Mouse (Mus musculus) lung, embryonic 16.5 days (tissue): ENCODE results near the gene Angptl4. TPM values are rescaled to one million over a fixed set of nuclear protein-coding genes. Genes with fewer than 3 reads are reported as not detected.
A peak's percentile ranks its signal among the peaks of the same experiment; 100 is the strongest.

ENCODE experiments used
- ATAC-seq: fragments of 200-750 bp; cut with Nextera tagmentation; 2 replicates; pipeline ENCODE4 v1.8.0; 2017; ENCODE audit warnings: low read depth, mild to moderate bottlenecking, moderate library complexity
- H3K27ac ChIP-seq: fragments of 300-500 bp; sonication (generic); 2 replicates; pipeline ENCODE4 v1.5.1; 2014; ENCODE audit warnings: mild to moderate bottlenecking, control low read depth, low read length
- H3K27me3 ChIP-seq: fragments of 300-500 bp; sonication (generic); 2 replicates; pipeline ENCODE4 v1.6.1; 2014; ENCODE audit warnings: low read depth, low read length, mixed read lengths; ENCODE audit not compliant: control insufficient read depth, insufficient read depth
- H3K36me3 ChIP-seq: fragments of 300-500 bp; sonication (generic); 2 replicates; pipeline ENCODE4 v1.6.1; 2014; ENCODE audit warnings: low read length; ENCODE audit not compliant: control insufficient read depth, insufficient read depth
- H3K4me1 ChIP-seq: fragments of 300-500 bp; sonication (generic); replicated peaks from 2 replicates; pipeline ENCODE4 v1.6.1; 2014; ENCODE audit warnings: low read length, mixed read lengths; ENCODE audit not compliant: control insufficient read depth, insufficient read depth
- H3K4me2 ChIP-seq: fragments of 300-500 bp; sonication (generic); 2 replicates; pipeline ENCODE4 v1.6.1; 2014; ENCODE audit warnings: low read depth, low read length, control low read depth
- H3K4me3 ChIP-seq: fragments of 300-500 bp; sonication (generic); 2 replicates; pipeline ENCODE4 v1.5.1; 2014; ENCODE audit warnings: mild to moderate bottlenecking, low read length, control low read depth
- H3K9ac ChIP-seq: fragments of 300-500 bp; sonication (generic); 2 replicates; pipeline ENCODE4 v1.6.1; 2014; ENCODE audit warnings: low read length, control low read depth
- H3K9me3 ChIP-seq: fragments of 300-500 bp; sonication (generic); 2 replicates; pipeline ENCODE4 v1.6.1; 2016; ENCODE audit warnings: low read length; ENCODE audit not compliant: control insufficient read depth
- WGBS: fragments of 180-500 bp; shearing (Covaris S2); extraction: QIAGEN DNeasy Blood & Tissue Kit; methylation state at CpG from one replicate; pipeline ENCODE4 v1.1.7; 2014; 5-methylcytosine and 5-hydroxymethylcytosine counted together
- polyA plus RNA-seq: library from polyadenylated mRNA; unstranded; fragments of >200 nt; fragmentation: Nextera tagmentation; extraction: Ambion mirVana; gene quantifications from 2 replicates; pipeline ENCODE4 v1.2.1, GENCODE M21; 2015

Gene Angptl4
- polyA plus RNA-seq, 1 experiment from 2014 or later: 46.1 TPM

DNA sequence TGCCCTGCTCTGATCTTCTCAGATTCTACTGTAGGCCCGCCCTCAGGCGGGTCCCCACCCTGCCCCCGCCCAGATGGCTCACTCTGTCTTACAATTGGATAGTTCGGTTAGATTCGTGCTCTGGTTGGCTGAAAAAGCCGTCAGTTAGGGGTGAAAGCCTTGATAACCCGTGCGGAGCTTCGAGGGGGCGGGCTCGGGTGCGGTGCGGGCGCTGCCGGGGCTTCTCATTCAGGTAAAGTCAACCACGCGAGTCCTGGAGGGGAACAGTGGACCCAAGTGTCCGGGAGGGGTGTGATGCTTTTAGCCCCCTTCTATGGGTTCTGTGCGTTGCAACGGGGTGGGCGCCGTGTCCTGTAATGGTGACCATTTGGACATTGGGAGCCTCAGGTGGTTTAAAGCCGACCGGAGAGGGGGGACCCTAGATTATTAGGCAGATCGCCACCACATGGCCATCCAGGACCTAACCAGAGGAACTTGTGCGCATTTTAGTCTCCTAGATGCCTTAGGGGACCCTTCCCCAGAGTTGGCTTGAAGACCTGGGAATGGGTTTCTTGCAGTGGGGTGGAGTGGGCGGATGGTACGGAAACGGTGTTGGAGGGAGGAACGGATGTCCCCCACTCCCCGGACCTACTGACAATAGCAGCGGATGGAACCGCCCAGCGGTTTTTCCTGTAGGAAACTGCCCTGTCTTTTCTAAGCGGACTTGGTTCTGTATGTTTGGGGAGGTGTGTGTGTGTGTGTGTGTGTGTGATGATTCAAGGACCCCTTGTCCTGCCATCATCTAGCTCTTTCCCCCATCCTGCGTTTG is 28.9 kb upstream of the Angptl4 start, which contains the start of gene Kank3:
TSS of gene Kank3 (plus strand) at position 186 of the 808 bp plus-strand sequence.
- Histone ChIP-seq H3K27me3 (no peaks in the 10 kb centered on the region), H3K9ac (peak within 1 kb of the TSS; percentile 77), H3K36me3 (no peaks in the 10 kb centered on the region), H3K4me1 (peaks cover 12% of the 10 kb centered on the region), H3K4me3 (peak within 1 kb of the TSS; percentile 76), H3K4me2 (peak within 1 kb of the TSS; percentile 94), H3K9me3 (no peaks in the 10 kb centered on the region), H3K27ac (peak within 1 kb of the TSS; percentile 84)
- under 1% methylated on average over 36 of the region's 36 CpGs for WGBS
- ATAC-seq: peak; percentile 96

DNA sequence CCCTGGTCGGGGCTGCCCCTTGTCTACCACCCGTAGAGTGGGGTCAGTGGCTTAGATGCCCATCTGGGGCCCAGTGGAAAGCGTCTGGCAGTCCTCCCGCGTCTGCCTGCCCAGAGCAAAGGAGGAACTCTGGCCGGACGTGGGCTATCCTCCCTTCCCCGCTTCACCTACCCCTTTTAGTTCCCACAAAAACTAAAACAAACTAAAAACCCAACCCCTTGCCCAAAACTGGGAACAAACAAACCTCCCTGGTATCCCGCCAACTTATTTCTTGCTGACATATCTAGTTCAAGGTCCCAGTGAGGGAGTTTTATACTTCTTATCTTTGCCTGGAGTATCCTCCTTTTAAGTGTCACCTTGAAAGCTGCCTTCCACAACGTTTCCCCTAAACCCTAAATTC is 26.6 kb upstream of the Angptl4 start:
- no peak for ATAC-seq
- H3K9me3 ChIP-seq: no peaks in the 10 kb centered on the region
- 26% methylated on average over 10 of the region's 10 CpGs for WGBS
- no peak overlapping the region for H3K4me3 ChIP-seq
- peaks cover 11% of the 10 kb centered on the region for H3K4me1 ChIP-seq
- H3K27me3 ChIP-seq: no peaks in the 10 kb centered on the region
- no peak overlapping the region for H3K27ac ChIP-seq
- H3K9ac ChIP-seq: peak overlapping the region; percentile 30; the same call in 1 of the 2 replicates
- H3K4me2 ChIP-seq: no peak overlapping the region
- H3K36me3 ChIP-seq: no peaks in the 10 kb centered on the region

GRCm38 (mm10) chr17:33807181-33807888 is 25.7 kb upstream of the Angptl4 start:
- Histone ChIP-seq H3K9me3 (no peaks in the 10 kb centered on the region), H3K36me3 (no peaks in the 10 kb centered on the region), H3K4me1 (peaks cover 9% of the 10 kb centered on the region), H3K4me3 (no peak overlapping the region), H3K9ac (no peak overlapping the region), H3K4me2 (no peak overlapping the region), H3K27me3 (no peaks in the 10 kb centered on the region), H3K27ac (no peak overlapping the region)
- ATAC-seq: no peak
- WGBS: 47% methylated on average over 8 of the region's 9 CpGs

DNA sequence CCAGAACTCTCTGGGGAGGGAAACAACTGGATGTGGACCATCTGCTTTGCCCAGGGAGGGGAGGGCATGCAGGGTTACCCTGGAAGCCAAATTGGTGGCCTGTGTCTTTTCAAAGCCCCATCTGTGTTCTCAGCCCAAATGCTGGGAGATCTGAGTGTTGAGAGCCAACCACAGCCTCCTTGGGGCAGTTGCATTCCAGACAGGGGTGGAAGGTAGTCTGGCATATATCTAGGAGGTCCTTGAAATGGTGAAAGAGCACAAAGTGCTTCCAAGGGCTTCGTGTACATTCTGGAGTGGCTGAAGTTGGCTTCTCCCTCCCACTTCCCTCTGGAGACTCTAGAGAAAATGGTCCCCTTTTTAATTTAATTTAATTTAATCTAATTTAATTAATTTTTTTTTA is 23.1 kb upstream of the Angptl4 start:
- no peaks in the 10 kb centered on the region for H3K9me3 ChIP-seq
- no peak overlapping the region for H3K4me2 ChIP-seq
- H3K36me3 ChIP-seq: no peaks in the 10 kb centered on the region
- no peak overlapping the region for H3K9ac ChIP-seq
- H3K4me3 ChIP-seq: no peak overlapping the region
- 25% methylated on average over 1 of the region's 1 CpGs for WGBS
- 0 out of 2 replicates have a peak, but pooled peaks cover 2% of the 10 kb centered on the region for H3K4me1 ChIP-seq
- peak; percentile 90 for ATAC-seq
- H3K27me3 ChIP-seq: no peaks in the 10 kb centered on the region
- peak overlapping the region; percentile 82 for H3K27ac ChIP-seq

DNA sequence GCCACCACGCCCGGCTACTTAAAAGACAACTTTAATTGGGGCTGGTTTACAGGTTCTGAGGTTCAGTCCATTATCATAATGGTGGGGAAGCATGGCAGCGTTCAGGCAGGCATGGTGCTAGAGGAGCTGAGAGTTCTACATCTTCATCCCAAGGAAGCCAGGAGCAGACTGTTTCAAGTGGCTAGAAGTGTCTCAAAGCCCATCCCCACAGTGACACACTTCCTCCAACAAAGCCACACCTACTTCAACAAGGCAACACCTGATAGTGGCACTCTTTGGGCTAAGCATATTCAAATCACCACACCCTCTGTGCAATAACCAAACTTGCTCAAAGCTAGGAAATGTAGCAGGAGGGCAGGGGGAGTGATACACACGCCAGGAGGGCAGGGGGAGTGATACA is 22.6 kb upstream of the Angptl4 start:
- Histone ChIP-seq H3K27ac (peak overlapping the region; percentile 82), H3K4me2 (no peak overlapping the region), H3K9ac (no peak overlapping the region), H3K27me3 (no peaks in the 10 kb centered on the region), H3K36me3 (no peaks in the 10 kb centered on the region), H3K4me3 (no peak overlapping the region), H3K9me3 (no peaks in the 10 kb centered on the region), H3K4me1 (0 out of 2 replicates have a peak, but pooled peaks cover 2% of the 10 kb centered on the region)
- 56% methylated on average over 4 of the region's 4 CpGs for WGBS
- ATAC-seq: peak; percentile 69

DNA sequence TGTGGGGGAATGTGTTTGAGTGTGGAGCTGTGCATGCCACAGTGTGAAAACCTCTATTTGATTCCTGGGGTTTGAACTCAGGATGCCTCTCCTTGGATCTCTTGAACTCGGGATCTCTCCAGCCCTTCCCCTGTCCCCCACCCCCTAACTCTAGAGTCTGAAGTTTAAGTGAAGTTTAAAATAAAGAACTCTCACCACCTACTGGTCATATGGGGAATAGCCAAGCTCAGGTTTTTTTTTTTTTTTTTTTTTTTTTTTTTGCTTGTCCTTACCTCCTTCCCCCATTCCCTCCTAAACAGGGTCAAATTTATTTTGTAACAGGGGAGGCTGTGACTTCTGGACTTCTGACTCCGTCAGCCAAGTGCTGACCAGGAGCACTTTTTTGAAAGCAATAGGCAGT is 20.6 kb upstream of the Angptl4 start:
- no peaks in the 10 kb centered on the region for H3K36me3 ChIP-seq
- no peak overlapping the region for H3K4me3 ChIP-seq
- H3K27ac ChIP-seq: no peak overlapping the region
- no peak overlapping the region for H3K9ac ChIP-seq
- 2% methylated on average over 2 of the region's 2 CpGs for WGBS
- no peak overlapping the region for H3K4me2 ChIP-seq
- no peaks in the 10 kb centered on the region for H3K27me3 ChIP-seq
- H3K9me3 ChIP-seq: no peaks in the 10 kb centered on the region
- H3K4me1 ChIP-seq: 0 out of 2 replicates have a peak, but pooled peaks cover 2% of the 10 kb centered on the region
- no peak for ATAC-seq

DNA sequence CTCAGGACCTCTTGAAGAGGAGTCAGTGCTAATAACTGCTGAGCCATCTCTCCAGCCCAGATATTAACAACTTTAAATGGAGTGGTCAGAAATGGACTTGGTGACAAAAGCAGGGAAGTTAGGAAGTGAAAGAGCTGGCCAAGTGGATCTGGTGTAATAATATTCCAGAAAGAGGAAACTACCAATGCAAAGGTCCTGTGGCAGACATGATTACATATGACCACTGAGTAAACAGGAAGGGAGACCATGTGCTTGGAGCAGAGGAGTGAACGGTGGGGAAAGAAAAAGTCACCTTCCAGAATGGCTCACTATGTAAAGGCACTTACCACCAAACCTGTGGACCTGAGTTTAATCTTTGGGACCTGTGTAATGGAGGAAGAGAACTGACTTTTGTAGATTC is 17.6 kb upstream of the Angptl4 start:
- WGBS: 26% methylated on average over 1 of the region's 1 CpGs
- Histone ChIP-seq H3K9ac (no peak overlapping the region), H3K36me3 (no peaks in the 10 kb centered on the region), H3K4me1 (no peaks in the 10 kb centered on the region), H3K9me3 (no peaks in the 10 kb centered on the region), H3K4me3 (no peak overlapping the region), H3K27ac (no peak overlapping the region), H3K4me2 (no peak overlapping the region), H3K27me3 (no peaks in the 10 kb centered on the region)
- no peak for ATAC-seq

GRCm38 (mm10) chr17:33798306-33798705 is 16.7 kb upstream of the Angptl4 start:
- Histone ChIP-seq H3K9me3 (no peaks in the 10 kb centered on the region), H3K4me1 (no peaks in the 10 kb centered on the region), H3K27ac (no peak overlapping the region), H3K4me2 (no peak overlapping the region), H3K9ac (no peak overlapping the region), H3K27me3 (no peaks in the 10 kb centered on the region; the same call in 1 of the 2 replicates), H3K4me3 (no peak overlapping the region), H3K36me3 (no peaks in the 10 kb centered on the region)
- no peak for ATAC-seq
- WGBS: 42% methylated on average over 3 of the region's 3 CpGs

DNA sequence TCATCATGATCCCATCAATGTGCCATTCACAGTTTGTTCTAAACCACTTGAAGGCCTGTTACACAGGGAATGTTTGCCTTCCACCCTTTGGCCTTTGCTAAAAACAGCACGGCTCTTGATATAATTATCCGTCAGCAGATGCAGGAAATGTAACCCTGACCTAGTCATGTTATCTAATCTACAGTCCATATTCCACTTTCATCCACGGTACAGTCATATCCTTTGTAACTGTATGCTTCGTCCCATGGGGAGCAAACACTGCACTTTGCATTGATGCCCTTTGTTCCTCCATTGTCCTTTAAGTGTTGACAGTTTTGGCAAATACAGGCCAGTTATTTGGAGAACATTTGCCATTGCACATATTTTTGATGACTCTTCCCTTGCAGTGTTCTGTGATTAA is 7.1 kb upstream of the Angptl4 start:
- no peak for ATAC-seq
- WGBS: 23% methylated on average over 4 of the region's 4 CpGs
- H3K4me2 ChIP-seq: no peak overlapping the region
- peaks cover under 1% of the 10 kb centered on the region; the same call in 1 of the 2 replicates for H3K4me1 ChIP-seq
- H3K27ac ChIP-seq: no peak overlapping the region
- H3K27me3 ChIP-seq: no peaks in the 10 kb centered on the region; the same call in 1 of the 2 replicates
- no peak overlapping the region for H3K4me3 ChIP-seq
- no peak overlapping the region for H3K9ac ChIP-seq
- no peaks in the 10 kb centered on the region for H3K36me3 ChIP-seq
- no peaks in the 10 kb centered on the region for H3K9me3 ChIP-seq
